Mouse (Mus musculus) liver, adult 2 months (tissue): ENCODE measurements at regions not wholly inside any gene's neighbourhood (a gene's known extent, or its start where the extent isn't known, plus 50 kb on each side); places are given as distances from the start of the nearest gene placed in this dataset.

Experiments used
- CTCF ChIP-seq: fragments of 200-500 bp; IDR thresholded peaks from 2 replicates; pipeline ENCODE4 v1.5.1; 2011; ENCODE audit warnings: low read depth, low read length, control low read depth
- POLR2A ChIP-seq: fragments of 200-500 bp; IDR thresholded peaks from 2 replicates; pipeline ENCODE4 v1.6.1; 2011; ENCODE audit warnings: low read length, control low read depth; ENCODE audit not compliant: insufficient read depth; ENCODE audit errors: extremely low read depth

DNA sequence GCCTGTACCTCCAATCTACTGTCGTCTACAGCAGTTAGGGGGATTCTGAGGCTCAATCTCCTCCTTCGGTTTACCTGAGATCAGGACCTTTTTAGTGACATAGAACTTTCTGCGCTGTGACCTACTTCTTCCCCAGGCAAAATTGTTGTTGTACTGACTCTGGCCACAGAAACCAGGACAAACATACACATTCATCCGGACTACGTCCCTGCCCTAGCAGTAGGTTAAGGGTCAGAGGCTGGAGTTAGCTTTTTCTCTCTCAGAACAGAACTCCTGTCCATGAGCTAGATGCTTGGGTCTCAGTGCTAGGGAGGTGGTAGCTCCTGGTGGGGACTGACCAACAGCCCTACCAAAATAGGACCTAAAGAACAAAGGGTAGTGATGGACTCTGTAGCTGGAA lies 180.2 kb downstream of the Rybp start:
- TF ChIP-seq CTCF (no peak), POLR2A (no peak)
